Mouse (Mus musculus) myocyte (in vitro differentiated cells): ENCODE results near the gene Ikbke. TPM values are rescaled to one million over a fixed set of nuclear protein-coding genes. Genes with fewer than 3 reads are reported as not detected.
"Not testable (repeated sequence)": the region's sequence is repeated elsewhere in the genome, so short reads cannot be mapped to it uniquely, and the experiment has no call there.

Experiments used
- H3K27me3 ChIP-seq: one replicate; pipeline ENCODE4 v1.6.1; 2011; ENCODE audit not compliant: control insufficient read depth, insufficient read depth, insufficient read length
- H3K36me3 ChIP-seq: one replicate; pipeline ENCODE4 v1.6.1; 2011; ENCODE audit not compliant: control insufficient read depth, insufficient read depth
- H3K4me2 ChIP-seq: one replicate; pipeline ENCODE4 v1.6.1; 2011; ENCODE audit warnings: low read depth, control low read depth
- H3K4me3 ChIP-seq: one replicate; pipeline ENCODE4 v1.5.1; 2011; ENCODE audit warnings: mild to moderate bottlenecking, control low read depth, moderate library complexity
- H3K79me2 ChIP-seq: one replicate; pipeline ENCODE4 v1.6.1; 2011; ENCODE audit not compliant: control insufficient read depth, insufficient read depth
- H3ac ChIP-seq: one replicate; pipeline ENCODE4 v1.6.1; 2011; ENCODE audit not compliant: control insufficient read depth, insufficient read length
- CEBPB ChIP-seq: IDR thresholded peaks from 2 replicates; pipeline ENCODE4 v1.6.1; 2011; ENCODE audit warnings: mild to moderate bottlenecking, moderate library complexity; ENCODE audit not compliant: poor library complexity, insufficient read depth, severe bottlenecking
- E2F4 ChIP-seq: IDR thresholded peaks from one replicate; pipeline ENCODE4 v1.6.1; 2011; ENCODE audit warnings: mild to moderate bottlenecking, control low read depth, moderate library complexity; ENCODE audit not compliant: insufficient read depth
- MAX ChIP-seq: IDR thresholded peaks from one replicate; pipeline ENCODE4 v1.6.1; 2011; ENCODE audit warnings: low read depth, mild to moderate bottlenecking, control low read depth
- MYOD1 ChIP-seq, 3 experiments: IDR thresholded peaks; one replicate each; pipeline ENCODE4 v1.6.1; 2011; ENCODE audit warnings: control low read depth in 2 of 3, low read depth in 2 of 3, mild to moderate bottlenecking in 2 of 3, moderate library complexity in 1 of 3; ENCODE audit not compliant: insufficient read length in 2 of 3, control insufficient read depth in 1 of 3
- MYOG ChIP-seq, 3 experiments: IDR thresholded peaks; one replicate each; pipeline ENCODE4 v1.6.1; 2011; ENCODE audit warnings: control low read depth in 2 of 3, low read depth in 2 of 3, mild to moderate bottlenecking in 2 of 3; ENCODE audit not compliant: insufficient read length in 2 of 3, control insufficient read depth in 1 of 3, insufficient read depth in 1 of 3
- POLR2A ChIP-seq: IDR thresholded peaks from one replicate; pipeline ENCODE4 v1.6.1; 2011; ENCODE audit warnings: low read depth, mild to moderate bottlenecking, control low read depth, moderate library complexity; ENCODE audit not compliant: insufficient read length
- POLR2AphosphoS2 ChIP-seq: IDR thresholded peaks from one replicate; pipeline ENCODE4 v1.6.1; 2011; ENCODE audit warnings: low read depth, control low read depth; ENCODE audit not compliant: insufficient read length
- REST ChIP-seq: IDR thresholded peaks from one replicate; pipeline ENCODE4 v1.6.1; 2011; ENCODE audit warnings: mild to moderate bottlenecking, control low read depth, moderate library complexity; ENCODE audit not compliant: insufficient read depth, insufficient read length
- SRF ChIP-seq: IDR thresholded peaks from one replicate; pipeline ENCODE4 v1.6.1; 2011; ENCODE audit warnings: low read depth; ENCODE audit not compliant: control insufficient read depth, insufficient read length
- TCF12 ChIP-seq: IDR thresholded peaks from one replicate; pipeline ENCODE4 v1.6.1; 2011; ENCODE audit warnings: mild to moderate bottlenecking, control low read depth; ENCODE audit not compliant: poor library complexity, insufficient read depth, severe bottlenecking
- TCF3 ChIP-seq: IDR thresholded peaks from one replicate; pipeline ENCODE4 v1.6.1; 2011; ENCODE audit warnings: low read depth, control low read depth; ENCODE audit not compliant: insufficient read length
- USF1 ChIP-seq: IDR thresholded peaks from one replicate; pipeline ENCODE4 v1.6.1; 2011; ENCODE audit warnings: low read depth, mild to moderate bottlenecking, control low read depth, moderate library complexity
- polyA plus RNA-seq: library from polyadenylated mRNA; unstranded; fragments of >200 nt; fragmentation: generic; extraction: Trizol; gene quantifications from one replicate; pipeline ENCODE4 v1.2.1, GENCODE M21; 2012; ENCODE audit warnings: missing spikeins

Gene Ikbke
- polyA plus RNA-seq, 1 experiment = 1.7 TPM

DNA sequence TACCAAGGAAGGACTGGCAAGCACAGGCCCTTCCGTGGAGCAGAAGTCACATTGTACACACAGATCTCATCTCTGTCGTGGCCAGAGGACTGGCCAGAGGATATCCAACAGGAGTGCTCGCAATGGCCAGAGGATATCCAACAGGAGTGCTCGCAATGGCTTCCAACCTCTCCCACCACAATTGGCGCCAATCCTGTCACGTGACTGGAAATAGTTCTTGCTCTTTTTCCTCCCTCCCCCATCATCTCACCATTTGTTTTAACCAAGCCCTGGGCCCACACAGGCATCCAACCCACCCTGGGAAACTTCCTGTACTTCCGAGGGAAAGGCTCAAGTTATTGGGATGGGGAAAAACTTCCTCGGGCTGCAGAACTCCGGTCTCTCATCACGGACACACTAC lies 10.6 kb downstream of the Ikbke start:
- TF ChIP-seq SRF (no peak), TCF12 (no peak), CEBPB (no peak), MYOG (IDR thresholded peaks at IDR 0.05; ENCODE audit: control insufficient read depth in 1 of 3, insufficient read depth in 1 of 3, insufficient read length in 2 of 3, low read depth in 2 of 3) (no peak), POLR2AphosphoS2 (no peak), MYOD1 (IDR thresholded peaks at IDR 0.05; ENCODE audit: control insufficient read depth in 1 of 3, insufficient read length in 2 of 3, low read depth in 2 of 3) (no peak), MAX (no peak), E2F4 (no peak), REST (no peak)
- Histone ChIP-seq H3ac (no peak overlapping the region), H3K36me3 (no peaks in the 10 kb centered on the region)

DNA sequence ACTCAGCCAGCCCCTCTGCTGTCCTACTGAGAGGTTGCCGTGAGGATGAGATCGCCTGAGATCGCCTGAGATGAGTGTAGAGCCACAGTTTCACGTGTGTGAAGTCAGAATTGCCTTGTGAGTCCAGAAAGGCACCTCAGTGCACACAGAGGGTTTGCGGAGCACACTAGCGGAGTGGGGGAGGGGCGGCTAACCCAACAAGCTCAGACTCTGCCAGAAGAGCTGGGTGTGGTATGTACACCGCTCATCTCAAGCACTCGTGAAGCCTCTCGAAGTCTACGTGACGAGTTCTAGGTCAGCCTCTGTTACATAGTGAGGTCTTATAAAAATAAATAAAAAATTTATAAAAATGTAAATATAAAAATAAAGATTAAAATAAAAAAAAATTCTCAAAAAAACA lies 15.5 kb downstream of the Ikbke start:
- Histone ChIP-seq H3K36me3 (no peaks in the 10 kb centered on the region), H3K79me2 (no peaks in the 10 kb centered on the region), H3ac (no peak overlapping the region), H3K4me3 (no peak overlapping the region), H3K27me3 (no peaks in the 10 kb centered on the region), H3K4me2 (no peak overlapping the region)
- TF ChIP-seq MAX = no peak
- TF ChIP-seq SRF = no peak
- no peak for TF ChIP-seq USF1
- no peak for TF ChIP-seq POLR2AphosphoS2
- no peak for TF ChIP-seq POLR2A
- no peak for TF ChIP-seq E2F4
- TF ChIP-seq TCF3 = no peak
- TF ChIP-seq CEBPB = no peak
- no peak for TF ChIP-seq MYOG (IDR thresholded peaks at IDR 0.05; ENCODE audit: control insufficient read depth in 1 of 3, insufficient read depth in 1 of 3, insufficient read length in 2 of 3, low read depth in 2 of 3)
- TF ChIP-seq TCF12 = no peak
- no peak for TF ChIP-seq REST
- TF ChIP-seq MYOD1 (IDR thresholded peaks at IDR 0.05; ENCODE audit: control insufficient read depth in 1 of 3, insufficient read length in 2 of 3, low read depth in 2 of 3) = no peak

More for the DNA sequence above, 10.6 kb downstream of the Ikbke start:
- H3K4me2 ChIP-seq = no peak overlapping the region
- no peaks in the 10 kb centered on the region for H3K27me3 ChIP-seq
- no peak overlapping the region for H3K4me3 ChIP-seq
- no peaks in the 10 kb centered on the region for H3K79me2 ChIP-seq

DNA sequence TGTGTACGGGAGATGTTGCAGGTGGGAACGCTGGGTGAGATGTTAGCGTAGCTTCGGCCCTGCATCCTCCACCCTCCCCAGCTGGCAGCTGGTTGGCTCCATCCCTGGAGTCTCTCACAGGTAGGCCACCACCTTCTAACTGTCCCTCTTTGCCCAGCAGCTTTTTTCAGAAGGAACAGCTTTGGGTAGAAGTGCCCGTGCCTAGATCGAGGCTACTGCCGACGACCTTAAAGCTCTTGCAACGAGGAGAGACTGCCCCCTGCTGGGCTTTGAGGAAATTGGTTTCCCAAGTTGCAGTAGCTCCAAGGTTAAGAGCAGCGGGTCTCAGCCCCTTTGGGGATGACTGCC lies 19.1 kb downstream of the Ikbke start:
- H3K4me2 ChIP-seq = no peak overlapping the region
- no peak overlapping the region for H3ac ChIP-seq
- no peaks in the 10 kb centered on the region for H3K27me3 ChIP-seq
- H3K4me3 ChIP-seq = no peak overlapping the region
- no peaks in the 10 kb centered on the region for H3K79me2 ChIP-seq
- no peaks in the 10 kb centered on the region for H3K36me3 ChIP-seq
- TF ChIP-seq POLR2AphosphoS2 (no peak), USF1 (no peak), REST (no peak), MYOD1 (IDR thresholded peaks at IDR 0.05; ENCODE audit: control insufficient read depth in 1 of 3, insufficient read length in 2 of 3, low read depth in 2 of 3) (no peak)

DNA sequence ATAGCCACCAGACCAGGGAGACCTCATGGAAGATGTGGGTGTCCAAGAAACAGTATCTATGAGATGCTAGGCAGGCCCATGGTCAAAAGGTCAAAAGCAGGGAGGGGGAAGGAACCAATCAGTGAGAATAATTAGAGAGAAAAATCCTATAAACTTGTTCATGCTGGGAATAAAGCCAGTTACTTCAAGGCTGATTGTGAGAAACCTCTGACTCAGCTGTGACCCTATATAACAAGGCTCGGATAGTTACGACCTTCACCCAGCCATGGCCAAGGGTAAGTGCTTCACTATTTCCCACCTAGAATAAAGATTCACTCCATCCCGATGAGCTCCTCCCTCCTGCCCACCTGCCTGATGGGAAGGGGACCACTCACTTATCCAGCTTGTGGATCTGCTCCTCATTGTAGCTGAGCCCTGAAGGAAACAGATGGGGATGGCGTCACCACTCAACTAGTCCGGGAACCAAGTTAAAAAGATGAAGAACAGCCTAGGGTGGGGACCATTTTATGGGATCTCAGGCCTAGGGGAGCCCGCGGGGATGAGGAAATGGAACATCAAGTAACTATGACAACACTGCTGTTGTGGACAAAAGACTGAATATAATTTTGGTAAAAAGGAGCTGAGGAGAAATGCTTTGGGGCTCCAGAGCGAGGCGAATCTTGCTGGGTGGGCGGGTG lies 19.6 kb downstream of the Ikbke start:
- H3K4me3 ChIP-seq = no peak overlapping the region
- TF ChIP-seq USF1 = no peak
- no peak for TF ChIP-seq MYOG (IDR thresholded peaks at IDR 0.05; ENCODE audit: control insufficient read depth in 1 of 3, insufficient read depth in 1 of 3, insufficient read length in 2 of 3, low read depth in 2 of 3)
- H3K27me3 ChIP-seq = no peaks in the 10 kb centered on the region
- no peaks in the 10 kb centered on the region for H3K36me3 ChIP-seq
- H3K4me2 ChIP-seq = no peak overlapping the region
- no peaks in the 10 kb centered on the region for H3K79me2 ChIP-seq
- H3ac ChIP-seq = no peak overlapping the region

DNA sequence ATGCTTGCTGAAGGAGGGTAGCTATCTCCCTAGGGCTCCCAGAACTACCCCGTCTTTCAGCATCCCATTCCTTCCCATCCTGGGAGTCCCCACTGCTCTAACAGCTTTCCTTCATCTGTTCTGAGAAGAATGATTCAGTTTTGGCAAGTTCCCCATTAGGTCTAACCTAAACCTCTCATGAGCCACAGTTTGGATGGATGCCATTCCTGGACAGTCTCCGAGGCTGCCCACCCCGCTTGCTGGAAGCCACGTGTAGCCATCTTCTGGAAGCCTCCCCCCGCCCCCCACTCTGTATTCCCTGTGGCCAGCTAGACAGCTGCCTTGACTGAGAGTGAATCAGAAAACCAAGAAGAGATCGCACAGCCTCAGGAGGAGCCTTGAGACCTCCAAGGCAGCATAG lies 22.1 kb downstream of the Ikbke start:
- TF ChIP-seq REST (no peak), E2F4 (no peak), CEBPB (no peak), POLR2A (no peak), MAX (no peak), SRF (no peak), TCF3 (no peak), MYOD1 (IDR thresholded peaks at IDR 0.05; ENCODE audit: control insufficient read depth in 1 of 3, insufficient read length in 2 of 3, low read depth in 2 of 3) (no peak), POLR2AphosphoS2 (no peak), USF1 (no peak), TCF12 (no peak), MYOG (IDR thresholded peaks at IDR 0.05; ENCODE audit: control insufficient read depth in 1 of 3, insufficient read depth in 1 of 3, insufficient read length in 2 of 3, low read depth in 2 of 3) (no peak)
- H3K79me2 ChIP-seq = no peaks in the 10 kb centered on the region
- no peaks in the 10 kb centered on the region for H3K27me3 ChIP-seq
- no peaks in the 10 kb centered on the region for H3K36me3 ChIP-seq
- no peak overlapping the region for H3K4me2 ChIP-seq
- no peak overlapping the region for H3ac ChIP-seq
- no peak overlapping the region for H3K4me3 ChIP-seq

DNA sequence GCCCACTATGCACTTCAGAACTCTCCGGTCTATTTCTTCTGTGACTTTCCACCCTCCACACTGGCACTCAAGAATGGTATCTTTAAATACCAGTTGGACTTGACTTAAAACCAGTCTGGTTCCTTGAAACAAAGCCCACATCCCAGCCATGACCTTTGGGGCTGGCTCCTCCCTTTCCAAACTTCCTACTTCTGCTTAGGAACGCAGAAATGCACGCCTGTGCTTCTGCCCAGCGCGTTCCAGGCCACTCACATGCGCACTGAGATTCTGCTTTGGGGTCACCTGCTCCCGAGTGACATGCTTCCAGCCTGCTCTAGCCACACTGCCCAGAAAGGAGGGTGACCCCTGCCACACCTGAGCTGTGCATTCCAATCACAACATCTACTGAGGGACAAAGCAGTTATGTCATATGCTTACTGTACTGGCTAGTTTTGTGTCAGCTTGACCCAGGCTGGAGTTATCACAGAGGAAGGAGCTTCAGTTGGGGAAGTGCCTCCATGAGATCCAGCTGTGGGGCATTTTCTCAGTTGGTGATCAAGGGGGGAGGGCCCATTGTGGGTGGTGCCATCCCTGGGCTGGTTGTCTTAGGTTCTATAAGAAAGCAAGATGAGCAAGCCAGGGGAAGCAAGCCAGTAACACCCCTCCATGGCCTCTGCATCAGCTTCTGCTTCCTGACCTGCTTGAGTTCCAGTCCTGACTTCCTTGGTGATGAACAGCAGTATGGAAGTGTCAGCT lies 26.7 kb downstream of the Ikbke start:
- H3K79me2 ChIP-seq, H3K4me3 ChIP-seq, H3K36me3 ChIP-seq, H3K4me2 ChIP-seq, H3K27me3 ChIP-seq, H3ac ChIP-seq: not testable (repeated sequence)
